Mouse (Mus musculus) MEL (cell line): ENCODE data around the gene Ccnd1.

Experiments
- CTCF ChIP-seq, 3 experiments: IDR thresholded peaks in 2 of 3; conservative IDR thresholded peaks in 1 of 3; 2 replicates each; pipeline ENCODE4 v1.5.1; 2011 to 2012; ENCODE audit warnings: low read length in 3 of 3, low read depth in 2 of 3, mild to moderate bottlenecking in 2 of 3, improper control_type of control experiment in 1 of 3, inconsistent platforms in 1 of 3, mixed read lengths in 1 of 3, moderate library complexity in 1 of 3; ENCODE audit not compliant: control insufficient read depth in 1 of 3, insufficient read depth in 1 of 3, poor library complexity in 1 of 3, severe bottlenecking in 1 of 3
- EP300 ChIP-seq, 2 experiments: IDR thresholded peaks; 2 replicates each; pipeline ENCODE4 v1.6.1; 2011; ENCODE audit warnings: improper control_type of control experiment in 2 of 2, low read length in 2 of 2, low read depth in 1 of 2, mild to moderate bottlenecking in 1 of 2
- MEF2A ChIP-seq: IDR thresholded peaks from 2 replicates; pipeline ENCODE4 v1.6.1; 2014; ENCODE audit warnings: low read depth, mild to moderate bottlenecking, inconsistent platforms, low read length, improper control_type of control experiment; ENCODE audit not compliant: poor library complexity, insufficient replicate concordance, severe bottlenecking; ENCODE audit errors: extremely low read depth
- POLR2A ChIP-seq, 2 experiments: IDR thresholded peaks; 2 replicates each; pipeline ENCODE4 v1.6.1; 2011 to 2012; ENCODE audit warnings: low read length in 2 of 2, mild to moderate bottlenecking in 2 of 2, control low read depth in 1 of 2, improper control_type of control experiment in 1 of 2, low read depth in 1 of 2, moderate library complexity in 1 of 2; ENCODE audit not compliant: control insufficient read depth in 1 of 2, insufficient read depth in 1 of 2, poor library complexity in 1 of 2
- RCOR1 ChIP-seq: IDR thresholded peaks from 2 replicates; pipeline ENCODE4 v1.6.1; 2012; ENCODE audit warnings: low read depth, mild to moderate bottlenecking, inconsistent platforms, low read length, improper control_type of control experiment
- SMC3 ChIP-seq: IDR thresholded peaks from 2 replicates; pipeline ENCODE4 v1.6.1; 2011; ENCODE audit warnings: low read depth, low read length, improper control_type of control experiment
- TAL1 ChIP-seq: IDR thresholded peaks from 2 replicates; pipeline ENCODE4 v1.6.1; 2012; ENCODE audit warnings: mild to moderate bottlenecking, inconsistent platforms, low read length, moderate library complexity, mixed read lengths
- ZC3H11A ChIP-seq: IDR thresholded peaks from 2 replicates; pipeline ENCODE4 v1.6.1; 2012; ENCODE audit warnings: low read depth, mild to moderate bottlenecking, inconsistent platforms, low read length, improper control_type of control experiment
- ZNF384 ChIP-seq: IDR thresholded peaks from 2 replicates; pipeline ENCODE4 v1.6.1; 2012; ENCODE audit warnings: low read depth, mild to moderate bottlenecking, inconsistent platforms, low read length, improper control_type of control experiment

- TF ChIP-seq MEF2A (no peak), EP300 (IDR thresholded peaks at IDR 0.05; ENCODE audit: low read depth in 1 of 2, low read length in 2 of 2) (no peak), POLR2A (IDR thresholded peaks at IDR 0.05; ENCODE audit: control insufficient read depth in 1 of 2, insufficient read depth in 1 of 2, low read depth in 1 of 2, low read length in 2 of 2, poor library complexity in 1 of 2) (no peak), CTCF (IDR thresholded peaks at IDR 0.05 in 2 of 3, conservative IDR thresholded peaks at IDR 0.05 in 1 of 3; ENCODE audit: control insufficient read depth in 1 of 3, insufficient read depth in 1 of 3, low read depth in 2 of 3, low read length in 3 of 3, poor library complexity in 1 of 3, severe bottlenecking in 1 of 3) (no peak), RCOR1 (no peak), ZNF384 (no peak), ZC3H11A (no peak), SMC3 (no peak), TAL1 (no peak)
Observed at GRCm38 (mm10) chr7:144883106-144883505, 56.6 kb downstream of the Ccnd1 start.
